Mouse (Mus musculus) C2C12 (cell line): ENCODE data around the gene Ciao1.

Experiments
- CEBPB ChIP-seq: IDR thresholded peaks from one replicate; pipeline ENCODE4 v1.6.1; 2011; ENCODE audit warnings: low read depth, mild to moderate bottlenecking, control low read depth, moderate library complexity
- CTCF ChIP-seq: IDR thresholded peaks from one replicate; pipeline ENCODE4 v1.5.1; 2011; ENCODE audit not compliant: control insufficient read depth, insufficient read depth, insufficient read length
- FOSL1 ChIP-seq: IDR thresholded peaks from one replicate; pipeline ENCODE4 v1.8.0; 2011; ENCODE audit warnings: mild to moderate bottlenecking, low read length; ENCODE audit not compliant: poor library complexity, insufficient read depth, severe bottlenecking
- MAX ChIP-seq: IDR thresholded peaks from one replicate; pipeline ENCODE4 v1.6.1; 2011; ENCODE audit warnings: mild to moderate bottlenecking, control low read depth
- MYOD1 ChIP-seq: IDR thresholded peaks from one replicate; pipeline ENCODE4 v1.6.1; 2011; ENCODE audit warnings: low read depth; ENCODE audit not compliant: control insufficient read depth, insufficient read length
- MYOG ChIP-seq: IDR thresholded peaks from one replicate; pipeline ENCODE4 v1.6.1; 2011; ENCODE audit not compliant: control insufficient read depth, insufficient read length; ENCODE audit errors: extremely low read depth
- USF1 ChIP-seq: IDR thresholded peaks from one replicate; pipeline ENCODE4 v1.6.1; 2011; ENCODE audit warnings: low read depth, mild to moderate bottlenecking, control low read depth, moderate library complexity

DNA sequence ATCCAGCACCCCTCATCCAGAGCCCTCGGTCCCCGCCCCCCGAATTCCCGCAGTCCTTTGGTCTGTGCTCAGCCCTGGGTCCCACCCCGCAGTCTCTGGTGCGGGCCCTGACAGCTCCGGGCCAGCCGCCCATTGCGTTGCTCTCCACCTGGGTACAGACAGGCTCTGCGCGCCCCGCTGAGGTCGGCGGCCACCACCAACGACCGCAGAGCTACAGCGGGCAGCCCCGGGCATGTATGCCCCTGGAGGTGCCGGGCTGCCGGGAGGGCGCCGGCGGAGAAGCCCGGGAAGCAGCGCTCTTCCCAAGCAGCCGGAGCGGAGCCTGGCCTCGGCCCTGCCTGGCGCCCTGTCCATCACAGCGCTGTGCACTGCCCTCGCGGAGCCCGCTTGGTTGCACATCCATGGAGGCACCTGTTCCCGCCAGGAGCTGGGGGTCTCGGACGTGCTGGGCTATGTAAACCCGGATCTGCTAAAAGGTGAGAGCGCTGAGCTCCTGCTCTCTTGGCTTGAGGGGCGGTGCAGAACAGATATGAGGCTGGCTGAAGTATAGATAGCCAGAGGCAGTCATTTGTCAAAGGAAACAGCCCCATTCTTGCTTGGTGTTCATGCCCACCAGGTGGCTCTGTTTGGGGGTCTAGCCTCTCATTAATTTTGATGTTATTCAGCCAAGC, 853 bp upstream of the Ciao1 start:
- TF ChIP-seq CTCF (no peak), MAX (no peak), FOSL1 (no peak), MYOG (no peak), USF1 (no peak), CEBPB (no peak), MYOD1 (no peak)
